Mouse (Mus musculus): ENCODE measurements at regions not wholly inside any gene's neighbourhood (a gene's known extent, or its start where the extent isn't known, plus 50 kb on each side); places are given as distances from the start of the nearest gene placed in this dataset.
"Not testable (repeated sequence)": the region's sequence is repeated elsewhere in the genome, so short reads cannot be mapped to it uniquely, and the experiment has no call there.

DNA sequence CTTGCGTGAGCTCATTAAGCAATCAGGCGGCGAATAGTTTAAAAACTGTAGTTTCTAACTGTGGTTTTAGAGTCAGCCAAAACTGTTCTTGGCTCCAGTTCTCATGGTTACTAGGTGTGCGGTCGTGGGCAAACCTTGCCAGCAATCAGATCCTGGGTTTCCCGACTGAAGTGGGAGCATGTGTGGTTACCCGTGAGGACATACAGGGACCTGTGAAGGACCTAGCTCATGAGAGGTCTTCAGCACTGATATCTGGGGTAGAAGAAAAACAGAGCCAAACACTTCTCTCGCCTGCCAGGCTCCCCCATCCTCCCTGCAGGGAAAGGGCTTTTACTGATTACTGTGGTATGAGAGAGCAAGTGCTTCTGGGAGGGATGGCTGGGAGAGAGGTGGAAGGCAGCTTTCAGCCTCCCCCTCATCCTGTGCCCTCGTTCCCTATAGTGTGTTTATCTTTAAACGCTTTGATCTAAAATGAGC is 230.1 kb downstream of the Fgf9 start:
- ATAC-seq (replicated peaks; ENCODE audit: low read depth, poor library complexity, severe bottlenecking), result no peak

DNA sequence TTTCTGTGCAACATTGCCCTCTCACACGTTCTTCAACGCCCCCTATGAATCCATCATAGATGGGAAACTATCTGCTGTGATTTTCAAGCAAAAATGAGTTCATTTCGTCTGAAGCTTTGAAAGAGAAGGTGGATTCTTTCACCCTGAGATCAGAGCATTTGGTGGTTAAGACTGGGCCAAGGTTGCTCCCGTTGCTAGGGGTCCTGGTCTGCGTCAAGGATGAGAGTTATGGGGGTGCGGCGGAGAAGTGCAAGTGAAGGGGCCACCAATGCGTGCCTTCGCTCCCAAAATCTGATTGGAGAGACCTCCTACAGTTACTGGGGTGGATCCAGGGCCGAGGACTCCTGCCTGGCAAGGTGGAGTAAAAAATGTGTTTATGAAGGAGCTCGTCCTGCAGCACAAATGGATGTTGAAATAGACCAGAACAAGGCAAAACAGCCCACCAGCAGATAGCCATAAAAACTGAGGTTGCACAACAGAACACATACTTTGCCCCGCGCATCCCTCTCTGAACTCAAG is 215.7 kb downstream of the Fgf9 start:
- no peak for ATAC-seq (replicated peaks; ENCODE audit: low read depth, poor library complexity, severe bottlenecking)

DNA sequence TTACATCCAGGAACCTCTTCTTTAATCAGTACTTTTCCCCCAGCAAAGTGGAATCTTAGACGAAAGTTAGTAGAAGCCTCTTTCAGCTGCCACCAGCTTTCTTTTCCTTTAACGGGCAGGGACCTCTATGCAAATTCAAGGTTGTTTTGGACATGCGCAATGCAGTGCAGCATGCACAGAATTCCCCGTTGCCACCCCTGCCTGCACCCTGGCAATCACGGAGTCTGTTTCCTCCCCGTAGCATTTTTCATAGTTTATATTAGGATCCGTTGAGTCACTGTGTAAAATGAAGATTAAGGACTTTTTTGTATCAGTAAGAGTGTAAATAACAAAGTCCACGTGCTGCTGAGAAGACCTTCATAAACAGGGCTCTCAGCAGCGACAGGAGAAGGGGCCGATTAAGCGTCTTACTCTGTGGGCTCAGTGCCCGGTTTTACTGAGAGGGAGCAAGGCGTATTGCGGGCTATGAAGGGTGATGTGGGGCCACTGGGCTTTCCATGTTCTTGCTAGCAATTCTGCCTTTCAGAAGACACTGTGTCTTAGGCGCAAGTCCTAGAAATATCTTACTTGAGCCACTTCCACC is 212.5 kb downstream of the Fgf9 start:
- ATAC-seq (replicated peaks; ENCODE audit: low read depth, poor library complexity, severe bottlenecking), result no peak

DNA sequence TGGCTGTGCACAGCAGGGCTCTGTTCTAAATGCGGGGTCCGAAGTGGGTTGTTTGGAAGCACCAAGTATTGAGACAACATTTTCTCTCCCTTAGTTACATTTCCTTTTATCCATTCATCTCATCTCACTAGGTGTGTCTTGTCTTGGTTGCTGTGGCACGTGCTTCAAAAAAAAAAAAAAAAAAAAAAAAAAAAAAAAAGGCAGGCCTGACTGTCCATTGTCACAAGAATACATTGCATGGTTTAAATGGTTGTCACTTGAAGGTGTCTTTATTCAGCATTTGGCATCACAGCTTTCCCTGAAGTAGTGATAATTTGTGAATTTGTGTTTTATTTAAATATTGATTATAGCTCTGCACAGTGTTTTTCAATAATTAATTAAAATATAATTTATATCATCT is 211.9 kb downstream of the Fgf9 start:
- ATAC-seq (replicated peaks; ENCODE audit: low read depth, poor library complexity, severe bottlenecking), result no peak

DNA sequence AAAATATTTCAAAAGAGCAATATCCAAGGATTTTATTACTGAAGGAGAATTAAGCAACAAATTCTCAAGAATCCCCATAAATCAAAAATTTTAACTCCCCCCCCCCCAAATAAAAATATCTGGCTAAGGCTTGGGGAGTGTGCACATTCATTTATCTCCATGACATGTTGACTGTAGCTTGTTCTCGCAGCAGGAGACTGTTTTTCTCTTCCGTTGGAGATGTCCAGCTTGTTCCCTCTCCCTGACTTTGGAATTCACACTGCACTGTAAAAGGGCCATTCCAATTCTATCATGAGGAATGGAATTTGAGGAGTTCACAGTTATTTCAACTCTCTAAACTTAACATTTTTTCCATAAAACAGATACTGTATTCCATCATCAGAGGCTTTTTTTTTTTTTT is 204.1 kb downstream of the Fgf9 start:
- not testable (repeated sequence) for ATAC-seq (replicated peaks; ENCODE audit: low read depth, poor library complexity, severe bottlenecking)

DNA sequence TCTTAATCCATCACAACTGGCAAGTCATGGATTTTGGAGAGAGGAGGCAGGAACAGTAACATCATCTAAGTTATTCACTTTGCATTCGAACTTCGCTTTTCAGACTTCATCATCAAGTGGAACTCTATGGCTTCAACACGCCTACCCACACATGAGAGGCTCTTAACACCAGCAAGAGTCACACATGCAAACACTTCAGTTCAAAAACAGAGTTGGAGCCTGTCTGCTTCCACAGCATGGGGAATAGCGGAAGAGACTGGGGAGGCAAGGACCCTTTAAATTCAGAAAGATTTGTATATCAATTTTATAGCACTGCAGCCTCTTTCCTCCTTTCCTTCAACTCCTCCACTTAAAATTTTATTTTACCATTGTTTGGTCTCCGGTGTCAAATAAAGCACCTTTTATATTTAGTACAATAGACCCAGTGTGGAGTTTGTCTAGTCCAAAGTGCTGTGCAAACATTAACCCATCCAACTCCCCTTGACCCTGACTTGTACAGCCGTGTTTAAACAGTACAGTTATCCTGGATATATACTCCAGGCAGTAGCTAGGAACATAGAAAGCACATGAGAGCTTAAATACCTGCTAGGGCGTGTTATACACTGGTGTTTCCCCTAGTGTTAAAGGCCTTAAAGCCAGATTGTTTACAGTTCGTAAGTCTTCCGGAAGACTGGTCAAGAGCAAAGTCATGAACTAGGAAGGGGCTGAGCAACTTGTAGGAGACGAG is 203.5 kb downstream of the Fgf9 start:
- no peak for ATAC-seq (replicated peaks; ENCODE audit: low read depth, poor library complexity, severe bottlenecking)

DNA sequence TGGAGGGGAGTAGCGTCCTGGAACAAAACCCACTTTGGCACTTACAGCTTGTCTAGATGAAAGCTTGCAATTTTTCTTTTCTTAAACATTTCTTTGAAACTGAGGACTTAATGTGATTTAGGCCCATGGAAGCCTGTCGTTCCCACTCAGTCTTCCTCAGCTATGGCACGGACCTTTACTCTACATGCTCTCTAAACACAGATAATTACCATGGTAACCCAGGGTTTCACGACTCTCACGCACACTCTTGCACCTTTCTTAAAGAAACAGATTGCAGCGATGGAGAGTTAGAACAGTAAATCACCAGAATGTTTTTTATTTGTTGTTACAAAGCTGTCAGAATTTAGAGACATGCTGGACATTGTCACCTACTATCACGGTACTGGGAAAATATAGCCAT is 195.0 kb downstream of the Fgf9 start:
- ATAC-seq (replicated peaks; ENCODE audit: low read depth, poor library complexity, severe bottlenecking), result no peak

DNA sequence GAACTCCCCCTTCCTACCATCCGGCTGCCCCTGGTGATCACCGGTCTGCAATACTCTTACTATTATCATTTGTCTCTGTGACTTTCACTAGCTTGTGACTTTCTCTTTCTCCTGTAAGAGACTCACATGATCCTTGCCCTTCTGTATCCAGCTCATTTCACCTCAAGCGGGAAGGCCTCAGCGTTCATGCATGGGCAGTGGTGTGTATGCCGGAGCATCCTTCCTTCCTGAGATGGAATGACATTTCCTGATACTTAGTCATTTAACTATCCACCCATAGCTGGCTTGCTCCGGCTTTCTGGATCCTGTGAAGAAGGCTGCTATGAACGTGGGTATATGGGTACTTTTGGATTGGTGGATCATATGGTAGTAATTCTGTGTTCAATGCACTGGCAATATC is 194.1 kb downstream of the Fgf9 start:
- ATAC-seq (replicated peaks; ENCODE audit: low read depth, poor library complexity, severe bottlenecking), result no peak

DNA sequence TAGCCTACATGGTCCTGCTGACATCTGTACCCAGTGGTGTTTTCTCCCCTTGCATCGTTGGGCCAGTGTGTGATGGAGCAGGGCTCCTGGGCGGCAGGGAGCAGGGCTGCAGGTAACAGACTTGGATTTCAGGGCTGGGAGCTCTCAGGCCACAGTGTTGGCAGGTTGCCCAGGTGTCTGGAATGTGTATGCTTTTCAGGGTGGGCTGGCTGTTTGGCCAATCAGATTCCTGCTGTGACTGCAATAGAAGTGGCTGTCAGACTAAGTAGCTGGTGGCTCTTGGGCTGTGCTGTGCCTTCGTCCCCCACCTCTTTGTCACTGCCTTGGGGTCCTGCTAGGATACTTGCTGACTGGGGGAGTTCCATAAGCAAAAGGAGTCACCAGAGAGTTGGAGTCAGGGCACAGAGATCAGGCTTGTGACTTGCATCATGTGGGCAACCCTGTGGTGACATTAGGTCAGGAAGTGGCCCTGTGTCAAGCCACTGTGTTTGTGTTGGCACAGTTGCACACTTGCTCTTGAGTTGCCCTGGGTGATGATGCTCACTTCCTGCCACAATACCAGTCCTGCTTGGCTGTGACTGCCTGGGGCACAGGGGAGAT is 183.1 kb downstream of the Fgf9 start:
- peak; percentile 63 for ATAC-seq (replicated peaks; ENCODE audit: low read depth, poor library complexity, severe bottlenecking)

DNA sequence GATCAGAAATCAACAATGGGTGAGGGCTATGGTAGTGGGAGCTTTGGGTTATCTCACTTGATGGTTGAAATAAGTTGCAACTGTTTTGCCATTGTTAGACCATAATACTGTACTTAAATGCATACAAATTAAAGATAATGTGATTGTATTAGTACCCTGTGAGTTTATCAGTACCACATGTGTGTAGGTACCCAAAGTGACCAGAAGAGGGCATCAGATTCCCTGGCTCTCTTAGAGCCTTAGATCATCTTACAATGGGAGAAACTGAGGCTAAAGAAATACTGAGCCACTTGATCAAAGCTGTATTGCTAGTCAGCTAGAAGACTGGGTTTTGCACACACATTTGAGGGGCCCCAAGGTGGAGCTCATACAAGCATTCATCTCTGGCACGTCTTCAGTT is 155.5 kb downstream of the Fgf9 start:
- no peak for ATAC-seq (replicated peaks; ENCODE audit: low read depth, poor library complexity, severe bottlenecking)

DNA sequence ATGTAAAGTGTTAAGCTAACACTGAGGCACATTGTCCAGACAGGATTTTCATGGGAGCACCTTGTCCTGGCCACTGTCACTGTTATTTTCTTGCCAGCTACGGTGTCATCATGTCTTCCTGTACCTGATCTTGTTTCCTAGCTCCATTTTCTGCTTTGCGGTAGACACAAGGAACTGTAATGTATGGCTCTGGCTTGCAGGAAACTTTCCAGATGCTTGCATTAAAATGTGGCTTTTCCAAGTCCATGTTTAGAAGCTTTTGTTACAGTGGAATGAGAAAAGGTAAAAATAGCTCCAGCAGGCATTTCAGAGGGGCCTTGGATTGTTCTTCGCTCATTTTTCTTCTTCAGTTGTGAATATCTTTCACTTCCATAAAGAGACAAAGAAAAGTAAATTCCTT is 154.1 kb downstream of the Fgf9 start:
- ATAC-seq (replicated peaks; ENCODE audit: low read depth, poor library complexity, severe bottlenecking), result no peak

DNA sequence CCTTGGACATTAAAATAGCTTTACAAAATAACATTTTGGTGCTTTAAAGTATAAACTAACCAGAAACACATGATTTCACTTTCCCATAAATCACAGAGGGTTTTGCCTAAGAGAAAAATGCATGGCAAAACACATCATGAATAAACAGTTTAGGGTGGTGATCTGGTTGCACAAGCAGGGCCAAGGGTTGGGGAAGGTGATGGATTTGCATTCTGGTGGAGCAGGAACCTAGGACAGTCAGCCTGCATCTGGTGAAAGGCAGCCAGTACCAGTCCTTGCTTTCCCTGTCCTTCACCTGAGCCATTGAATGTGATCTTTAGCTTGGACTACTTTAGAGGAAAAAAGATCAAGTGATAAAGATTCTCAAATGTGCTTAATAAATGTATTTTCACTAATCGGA is 138.1 kb downstream of the Fgf9 start:
- ATAC-seq (replicated peaks; ENCODE audit: low read depth, poor library complexity, severe bottlenecking), result no peak

DNA sequence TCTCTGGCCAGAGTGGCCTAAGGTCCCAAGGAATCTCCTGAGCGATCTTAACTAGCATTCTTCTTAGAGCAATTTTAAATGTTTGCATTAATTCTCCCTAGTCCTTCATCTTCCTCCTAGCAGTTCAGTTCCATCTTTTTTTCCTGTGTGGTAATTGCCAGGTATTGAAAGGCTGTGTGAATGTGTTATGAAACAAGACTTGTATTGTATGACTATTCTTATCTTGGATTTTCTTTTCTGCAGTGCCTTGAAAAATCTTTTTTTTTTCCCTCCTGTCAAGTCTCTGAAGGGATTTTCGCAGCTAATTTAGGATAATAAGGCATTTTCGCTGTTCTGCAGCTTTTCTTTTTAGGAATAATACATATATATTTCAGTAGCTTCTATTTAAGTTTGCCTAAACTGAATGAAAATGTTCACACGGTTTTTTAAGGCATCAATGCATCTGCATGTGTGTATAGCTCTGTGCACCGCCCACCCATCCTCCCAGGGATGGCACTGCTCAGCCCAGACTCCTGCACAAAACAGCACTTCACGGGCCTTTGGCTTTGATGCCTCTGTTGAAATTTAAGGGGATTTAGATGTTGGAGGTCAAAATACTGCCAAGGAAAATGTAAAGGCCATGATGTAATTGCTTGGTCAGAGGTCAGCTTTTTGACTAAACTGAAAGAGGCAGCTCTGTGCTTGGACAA is 132.4 kb downstream of the Fgf9 start:
- no peak for ATAC-seq (replicated peaks; ENCODE audit: low read depth, poor library complexity, severe bottlenecking)

DNA sequence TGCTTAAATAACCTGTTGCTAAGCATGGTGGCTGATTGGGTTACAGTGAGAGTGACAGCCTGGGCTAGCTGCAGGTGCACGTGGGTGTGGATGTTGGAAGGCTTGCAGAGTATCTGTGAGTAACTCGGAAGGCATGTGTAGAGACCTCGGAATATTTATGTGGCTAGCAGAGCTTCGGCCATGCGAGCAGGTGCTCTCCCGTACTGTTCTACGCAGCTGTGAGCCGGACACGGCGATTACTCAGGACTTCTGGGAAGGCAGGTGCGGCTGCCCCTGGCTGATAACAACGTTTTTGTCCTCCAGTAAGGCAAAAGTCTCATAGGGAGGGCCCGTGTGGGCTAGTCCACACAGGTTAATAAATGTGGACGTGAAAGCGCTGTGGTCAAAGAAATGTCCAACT is 119.6 kb downstream of the Fgf9 start:
- no peak for ATAC-seq (replicated peaks; ENCODE audit: low read depth, poor library complexity, severe bottlenecking)

DNA sequence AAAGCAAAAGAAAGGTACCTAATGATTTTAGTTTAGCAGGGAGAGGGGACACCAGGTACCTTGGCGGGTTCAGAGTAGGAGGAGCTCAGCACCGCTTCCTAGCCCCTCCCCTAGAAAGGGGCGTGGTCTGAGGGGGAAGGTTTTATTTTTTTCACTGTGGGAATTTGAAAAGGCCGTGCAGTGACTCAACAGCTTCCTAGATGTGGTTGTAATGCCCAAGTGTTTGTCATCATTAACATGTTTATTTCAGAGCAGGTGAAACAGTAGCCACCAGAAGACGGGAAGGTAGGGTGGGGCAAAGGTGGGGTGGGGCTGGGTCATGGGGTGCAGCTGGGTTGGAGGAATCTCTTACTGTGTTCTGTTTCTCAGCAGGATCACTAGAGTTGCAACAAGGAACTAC is 112.5 kb downstream of the Fgf9 start:
- ATAC-seq (replicated peaks; ENCODE audit: low read depth, poor library complexity, severe bottlenecking), result no peak

DNA sequence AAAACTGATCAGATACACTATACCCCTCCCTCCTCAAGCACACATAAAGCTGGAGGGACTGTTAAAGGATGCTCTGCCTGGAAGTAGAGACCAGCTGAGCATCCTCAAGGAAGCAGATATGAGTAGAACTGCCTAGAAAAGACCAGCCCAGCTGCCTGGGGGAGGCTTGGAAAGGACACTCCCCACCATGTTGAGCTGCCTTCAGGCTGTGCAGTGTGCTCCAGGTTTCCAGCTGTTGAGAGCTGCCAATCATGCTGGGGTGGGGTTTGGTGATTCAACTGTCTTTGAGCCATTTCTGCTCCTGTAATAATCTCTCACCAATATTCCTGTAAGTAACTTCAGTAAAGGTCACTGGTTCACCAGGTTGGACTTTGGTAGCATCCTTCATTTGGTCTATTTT is 110.4 kb downstream of the Fgf9 start:
- no peak for ATAC-seq (replicated peaks; ENCODE audit: low read depth, poor library complexity, severe bottlenecking)

DNA sequence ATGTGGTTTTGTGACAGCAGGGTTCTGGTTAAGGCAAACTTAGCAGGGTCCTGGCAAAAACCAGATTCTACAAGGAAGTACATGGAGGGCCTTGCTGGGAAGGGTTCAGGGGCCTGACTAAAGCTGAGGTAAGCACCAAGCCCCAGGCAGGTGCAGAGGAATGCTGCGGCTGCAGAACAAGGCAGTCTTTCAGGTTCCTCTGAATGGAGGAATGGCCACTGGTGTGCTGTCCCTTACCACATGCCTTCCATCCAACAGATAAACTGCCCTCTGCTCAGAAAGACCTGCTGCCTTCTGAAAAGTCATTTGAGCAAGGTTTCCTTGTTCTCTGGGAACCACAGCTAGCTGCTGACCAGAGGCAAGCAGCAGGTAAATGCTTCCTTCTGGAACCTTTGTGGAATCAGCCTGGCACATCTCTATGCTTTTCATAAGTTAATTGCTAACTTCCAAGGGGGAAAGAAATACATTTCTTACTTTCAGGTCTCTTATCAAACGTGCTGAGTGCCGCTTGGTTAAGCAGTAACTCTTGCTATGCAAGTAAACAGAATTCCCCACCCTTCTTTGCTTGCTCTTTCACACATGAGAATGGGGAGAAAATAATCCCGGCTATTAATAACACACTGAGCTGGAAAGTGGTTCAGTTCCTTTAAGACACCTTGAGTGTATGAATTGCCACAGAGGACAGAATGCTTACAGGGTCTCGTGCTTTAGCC is 105.5 kb downstream of the Fgf9 start:
- ATAC-seq (replicated peaks; ENCODE audit: low read depth, poor library complexity, severe bottlenecking), result no peak

DNA sequence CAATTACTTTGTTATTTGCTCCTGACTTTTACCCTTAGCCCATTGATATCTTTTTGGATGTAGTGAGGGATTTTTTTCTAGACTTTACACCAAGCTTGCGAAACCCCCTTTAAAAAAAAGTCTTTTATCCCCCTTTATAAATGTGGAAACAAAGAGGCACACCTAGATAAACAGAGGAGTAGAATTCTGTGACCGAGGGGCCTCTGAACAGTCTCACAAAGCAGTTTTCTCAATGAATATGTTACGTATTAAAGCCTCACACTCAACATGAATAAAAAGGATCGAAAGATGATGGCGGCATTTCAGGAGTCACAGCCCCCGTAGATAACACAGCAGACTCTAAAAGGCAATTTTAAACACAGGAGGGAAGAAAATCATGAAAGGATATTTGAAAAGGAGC is 104.2 kb downstream of the Fgf9 start:
- no peak for ATAC-seq (replicated peaks; ENCODE audit: low read depth, poor library complexity, severe bottlenecking)

DNA sequence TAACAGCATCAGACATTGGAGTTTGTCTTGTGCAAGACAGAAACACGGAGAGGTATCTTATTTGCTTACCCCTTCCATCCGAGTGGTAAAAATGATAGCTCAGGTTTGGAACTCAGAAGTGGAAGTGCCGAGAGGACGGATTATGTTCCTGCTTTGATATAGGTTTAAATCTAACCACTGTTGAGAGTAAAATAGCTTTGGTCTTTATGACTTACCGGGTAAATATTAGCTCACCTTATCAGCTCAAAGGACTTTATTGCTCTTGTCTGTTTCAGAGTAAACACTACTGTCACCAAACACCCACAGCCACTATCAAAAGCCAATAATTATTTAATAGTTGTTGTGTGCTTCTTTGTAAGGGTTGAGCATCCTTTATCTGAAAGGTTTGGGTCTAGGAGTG is 98.6 kb downstream of the Fgf9 start:
- no peak for ATAC-seq (replicated peaks; ENCODE audit: low read depth, poor library complexity, severe bottlenecking)
